Mouse (Mus musculus): ENCODE measurements around the gene Adap1. TPM values are rescaled to one million over a fixed set of nuclear protein-coding genes. Genes with fewer than 3 reads are reported as not detected.

The Adap1 gene
- polyA plus RNA-seq, 1 experiment from 2014 or later, result 8.1 TPM

- Histone ChIP-seq H3K4me1 (replicated peaks; ENCODE audit: control insufficient read depth, insufficient read depth, low read length) (no peaks in the 10 kb centered on the region), H3K9ac (ENCODE audit: low read depth, low read length) (no peak overlapping the region), H3K9me3 (ENCODE audit: control insufficient read depth, low read length) (no peaks in the 10 kb centered on the region), H3K27ac (ENCODE audit: low read depth, low read length) (no peak overlapping the region), H3K27me3 (replicated peaks; ENCODE audit: control insufficient read depth, insufficient read depth, low read length) (no peaks in the 10 kb centered on the region), H3K4me3 (ENCODE audit: low read depth, low read length) (no peak overlapping the region), H3K36me3 (ENCODE audit: control insufficient read depth, insufficient read depth, low read length) (peaks cover 49% of the 10 kb centered on the region), H3K4me2 (no peak overlapping the region)
- DNase-seq (ENCODE audit: low spot score), result no peak
- ATAC-seq (replicated peaks; ENCODE audit: low FRiP score), result no peak
- 91% methylated on average over 3 of the region's 3 CpGs for WGBS
These were observed 95.7 kb downstream of the Adap1 start for GRCm38 (mm10) chr5:139229716-139230115.

DNA sequence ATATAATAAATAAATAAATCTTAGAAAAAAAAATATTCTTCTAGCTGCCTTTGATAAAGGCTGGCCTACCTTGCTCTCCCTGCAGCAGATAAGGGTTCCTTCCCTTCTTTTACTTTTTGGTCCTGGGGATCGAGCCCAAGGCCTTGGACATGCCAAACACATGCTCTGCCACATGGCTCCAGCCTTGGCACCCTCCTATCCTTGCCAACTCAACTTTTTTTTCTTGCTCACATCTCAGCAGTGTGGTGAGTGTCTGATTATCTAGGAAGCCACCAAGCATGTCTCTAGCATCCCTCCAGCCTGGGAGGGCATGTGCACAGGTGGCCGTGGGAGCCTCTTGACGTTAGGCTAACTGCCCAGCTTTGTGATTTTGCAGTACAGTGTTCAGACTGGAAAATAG lies 97.1 kb downstream of the Adap1 start:
- H3K4me3 ChIP-seq (ENCODE audit: low read depth, low read length), result no peak overlapping the region
- H3K4me1 ChIP-seq (replicated peaks; ENCODE audit: control insufficient read depth, insufficient read depth, low read length), result no peaks in the 10 kb centered on the region
- 97% methylated on average over 3 of the region's 3 CpGs for WGBS

GRCm38 (mm10) chr5:139227645-139228044 lies 97.8 kb downstream of the Adap1 start:
- no peak overlapping the region for H3K9ac ChIP-seq (ENCODE audit: low read depth, low read length)
- H3K4me2 ChIP-seq, result no peak overlapping the region
- peaks cover 49% of the 10 kb centered on the region for H3K36me3 ChIP-seq (ENCODE audit: control insufficient read depth, insufficient read depth, low read length)
- DNase-seq (ENCODE audit: low spot score) (no peak), ATAC-seq (replicated peaks; ENCODE audit: low FRiP score) (no peak; the same call in 1 of the 2 replicates)
- no peak overlapping the region for H3K27ac ChIP-seq (ENCODE audit: low read depth, low read length)
- no peak overlapping the region for H3K4me3 ChIP-seq (ENCODE audit: low read depth, low read length)
- H3K27me3 ChIP-seq (replicated peaks; ENCODE audit: control insufficient read depth, insufficient read depth, low read length), result no peaks in the 10 kb centered on the region
- H3K9me3 ChIP-seq (ENCODE audit: control insufficient read depth, low read length), result no peaks in the 10 kb centered on the region
- 96% methylated on average over 2 of the region's 2 CpGs for WGBS
- no peaks in the 10 kb centered on the region for H3K4me1 ChIP-seq (replicated peaks; ENCODE audit: control insufficient read depth, insufficient read depth, low read length)

More for the DNA sequence above, 97.1 kb downstream of the Adap1 start:
- H3K9ac ChIP-seq (ENCODE audit: low read depth, low read length), result no peak overlapping the region
- H3K36me3 ChIP-seq (ENCODE audit: control insufficient read depth, insufficient read depth, low read length), result peaks cover 48% of the 10 kb centered on the region
- H3K9me3 ChIP-seq (ENCODE audit: control insufficient read depth, low read length), result no peaks in the 10 kb centered on the region
- no peak overlapping the region for H3K27ac ChIP-seq (ENCODE audit: low read depth, low read length)
- DNase-seq (ENCODE audit: low spot score) (no peak), ATAC-seq (replicated peaks; ENCODE audit: low FRiP score) (no peak)
- no peaks in the 10 kb centered on the region for H3K27me3 ChIP-seq (replicated peaks; ENCODE audit: control insufficient read depth, insufficient read depth, low read length)
- H3K4me2 ChIP-seq, result no peak overlapping the region

- Histone ChIP-seq H3K9ac (ENCODE audit: low read depth, low read length) (no peak overlapping the region), H3K27ac (ENCODE audit: low read depth, low read length) (no peak overlapping the region), H3K36me3 (ENCODE audit: control insufficient read depth, insufficient read depth, low read length) (peaks cover 49% of the 10 kb centered on the region), H3K4me3 (ENCODE audit: low read depth, low read length) (no peak overlapping the region), H3K4me1 (replicated peaks; ENCODE audit: control insufficient read depth, insufficient read depth, low read length) (no peaks in the 10 kb centered on the region), H3K4me2 (no peak overlapping the region), H3K9me3 (ENCODE audit: control insufficient read depth, low read length) (no peaks in the 10 kb centered on the region), H3K27me3 (replicated peaks; ENCODE audit: control insufficient read depth, insufficient read depth, low read length) (no peaks in the 10 kb centered on the region)
- 93% methylated on average over 4 of the region's 4 CpGs for WGBS
- DNase-seq (ENCODE audit: low spot score) (no peak), ATAC-seq (replicated peaks; ENCODE audit: low FRiP score) (no peak)
These were observed 98.2 kb downstream of the Adap1 start for GRCm38 (mm10) chr5:139227236-139227635.

- Histone ChIP-seq H3K4me3 (ENCODE audit: low read depth, low read length) (no peak overlapping the region), H3K27me3 (replicated peaks; ENCODE audit: control insufficient read depth, insufficient read depth, low read length) (no peaks in the 10 kb centered on the region), H3K9ac (ENCODE audit: low read depth, low read length) (no peak overlapping the region), H3K36me3 (ENCODE audit: control insufficient read depth, insufficient read depth, low read length) (peaks cover 42% of the 10 kb centered on the region), H3K27ac (ENCODE audit: low read depth, low read length) (no peak overlapping the region), H3K4me2 (no peak overlapping the region), H3K4me1 (replicated peaks; ENCODE audit: control insufficient read depth, insufficient read depth, low read length) (no peaks in the 10 kb centered on the region), H3K9me3 (ENCODE audit: control insufficient read depth, low read length) (no peaks in the 10 kb centered on the region)
- no peak for DNase-seq (ENCODE audit: low spot score)
- 95% methylated on average over 10 of the region's 10 CpGs for WGBS
- no peak for ATAC-seq (replicated peaks; ENCODE audit: low FRiP score)
These were observed 102.1 kb downstream of the Adap1 start for GRCm38 (mm10) chr5:139223331-139223730.

MicroRNAs encoded within 50 kb of the gene (microRNA counts, 519-probe panel; counts per million panel counts)
- microRNA mmu-miR-339-3p, result not detected
- not detected for microRNA mmu-miR-339-5p

Small RNA genes lying within 50 kb of the gene (microRNA-seq; reads per million reads assigned to microRNA genes)
- 927 reads per million, percentile 71 among the genes with 10 or more reads in this experiment for gene Mir339 (ENCODE audit: borderline number of aligned reads)

Other genes starting within 250 kb of the Adap1 start
- gene Prkar1b, start 175.6 kb downstream of the Adap1 start, polyA plus RNA-seq (2014; fragmentation: Nextera tagmentation; extraction: Ambion mirVana), result 5.3 and 6.9 TPM in 2 replicates
- gene Dnaaf5, start 175.4 kb downstream of the Adap1 start, polyA plus RNA-seq (2014; fragmentation: Nextera tagmentation; extraction: Ambion mirVana), result 17.1 and 17.6 TPM in 2 replicates
- 46.0 and 50.4 TPM in 2 replicates for gene Sun1, start 125.0 kb downstream of the Adap1 start, polyA plus RNA-seq (2014; fragmentation: Nextera tagmentation; extraction: Ambion mirVana)
- gene Get4, start 73.3 kb downstream of the Adap1 start, polyA plus RNA-seq (2014; fragmentation: Nextera tagmentation; extraction: Ambion mirVana), result 208 and 209 TPM in 2 replicates
- 98.1 and 103 TPM in 2 replicates for gene Cox19, start 25.8 kb upstream of the Adap1 start, polyA plus RNA-seq (2014; fragmentation: Nextera tagmentation; extraction: Ambion mirVana)
- not detected in 2 replicates for gene Cyp2w1, start 27.0 kb upstream of the Adap1 start, polyA plus RNA-seq (2014; fragmentation: Nextera tagmentation; extraction: Ambion mirVana)
- gene Gpr146, start 52.1 kb upstream of the Adap1 start, polyA plus RNA-seq (2014; fragmentation: Nextera tagmentation; extraction: Ambion mirVana), result 13.4 and 15.1 TPM in 2 replicates
- 1.5 and 1.6 TPM in 2 replicates for gene C130050O18Rik, start 79.7 kb upstream of the Adap1 start, polyA plus RNA-seq (2014; fragmentation: Nextera tagmentation; extraction: Ambion mirVana)
- gene Gper1, start 97.5 kb upstream of the Adap1 start, polyA plus RNA-seq (2014; fragmentation: Nextera tagmentation; extraction: Ambion mirVana), result 0.38 and 0.58 TPM in 2 replicates
- gene 3110082I17Rik, start 134.9 kb upstream of the Adap1 start, polyA plus RNA-seq (2014; fragmentation: Nextera tagmentation; extraction: Ambion mirVana), result 49.4 and 52.0 TPM in 2 replicates
- gene Zfand2a, start 158.9 kb upstream of the Adap1 start, polyA plus RNA-seq (2014; fragmentation: Nextera tagmentation; extraction: Ambion mirVana), result 4.6 and 5.7 TPM in 2 replicates
- not detected in 2 replicates for gene Uncx, start 217.9 kb upstream of the Adap1 start, polyA plus RNA-seq (2014; fragmentation: Nextera tagmentation; extraction: Ambion mirVana)